Mouse (Mus musculus) adrenal gland, adult 18-20 months (tissue): ENCODE measurements around the gene Ttc9. TPM values are rescaled to one million over a fixed set of nuclear protein-coding genes. Genes with fewer than 3 reads are reported as not detected.

Experiments
- total RNA-seq, 2 experiments: library from RNA; stranded (reverse); gene quantifications; 1 replicate in 1 of 2; 2 replicates in 1 of 2; pipeline ENCODE4 v1.2.3; 2021

The Ttc9 gene
- total RNA-seq, 2 experiments from 2014 or later = 3.5 to 4.1 TPM

Other genes starting within 250 kb of the Ttc9 start
- 1 to 10 TPM; 1.1 to 1.2 TPM for gene Adam4, start 209.3 kb upstream of the Ttc9 start, total RNA-seq
- 100 to 1,000 TPM in 1 of 2 experiments, 10 to 100 TPM in 1; 99.5 to 104 TPM for gene Cox16, start 146.1 kb upstream of the Ttc9 start, total RNA-seq
- gene Gm20498, start 98.3 kb upstream of the Ttc9 start, total RNA-seq = 10 to 100 TPM; 37.2 to 40.4 TPM
- 10 to 100 TPM; 30.3 to 32.5 TPM for gene Synj2bp, start 98.3 kb upstream of the Ttc9 start, total RNA-seq
- not detected for gene Adam21, start 62.8 kb upstream of the Ttc9 start, total RNA-seq
- gene Med6, start 36.2 kb upstream of the Ttc9 start, total RNA-seq = 10 to 100 TPM; 21.8 to 24.2 TPM
- 1 to 10 TPM in 1 of 2 experiments, under 1 TPM in 1; 0.89 to 2.8 TPM for gene Map3k9, start 149.9 kb downstream of the Ttc9 start, total RNA-seq
- 10 to 100 TPM; 56.9 to 59.2 TPM for gene Pcnx, start 228.8 kb downstream of the Ttc9 start, total RNA-seq